Mouse (Mus musculus) neural tube, embryonic 15.5 days (tissue): ENCODE measurements around the gene Tubb4a. TPM values are rescaled to one million over a fixed set of nuclear protein-coding genes. Genes with fewer than 3 reads are reported as not detected.
"Not testable (repeated sequence)": the region's sequence is repeated elsewhere in the genome, so short reads cannot be mapped to it uniquely, and the experiment has no call there.

Experiments
- ATAC-seq: fragments of 200-750 bp; cut with Nextera tagmentation; 2 replicates; pipeline ENCODE4 v1.8.0; 2017; ENCODE audit warnings: mild to moderate bottlenecking, moderate TSS enrichment, moderate library complexity; ENCODE audit not compliant: low FRiP score
- H3K27ac ChIP-seq: fragments of 300-500 bp; sonication (generic); replicated peaks from 2 replicates; pipeline ENCODE4 v1.5.1; 2015; ENCODE audit warnings: mild to moderate bottlenecking, inconsistent platforms
- H3K27me3 ChIP-seq: fragments of 300-500 bp; sonication (generic); replicated peaks from 2 replicates; pipeline ENCODE4 v1.6.1; 2015; ENCODE audit warnings: inconsistent platforms
- H3K36me3 ChIP-seq: fragments of 300-500 bp; sonication (generic); 2 replicates; pipeline ENCODE4 v1.6.1; 2015; ENCODE audit warnings: inconsistent platforms
- H3K4me1 ChIP-seq: fragments of 300-500 bp; sonication (generic); 2 replicates; pipeline ENCODE4 v1.6.1; 2015; ENCODE audit warnings: inconsistent platforms
- H3K4me2 ChIP-seq: fragments of 300-500 bp; sonication (generic); 2 replicates; pipeline ENCODE4 v1.6.1; 2015; ENCODE audit warnings: inconsistent platforms, mild to moderate bottlenecking, moderate library complexity
- H3K4me3 ChIP-seq: fragments of 300-500 bp; sonication (generic); replicated peaks from 2 replicates; pipeline ENCODE4 v1.5.1; 2015; ENCODE audit warnings: mild to moderate bottlenecking, inconsistent platforms
- H3K9ac ChIP-seq: fragments of 300-500 bp; sonication (generic); replicated peaks from 2 replicates; pipeline ENCODE4 v1.6.1; 2015; ENCODE audit warnings: mild to moderate bottlenecking, inconsistent platforms
- H3K9me3 ChIP-seq: fragments of 300-500 bp; sonication (generic); replicated peaks from 2 replicates; pipeline ENCODE4 v1.6.1; 2016; ENCODE audit warnings: inconsistent platforms
- WGBS: fragments of 180-500 bp; shearing (Covaris S2); methylation state at CpG from one replicate; pipeline ENCODE4 v1.1.7; 2015; ENCODE audit warnings: mixed read lengths; 5-methylcytosine and 5-hydroxymethylcytosine counted together
- polyA plus RNA-seq: library from polyadenylated mRNA; unstranded; fragments of >200 nt; fragmentation: Nextera tagmentation; extraction: Ambion mirVana; gene quantifications from 2 replicates; pipeline ENCODE4 v1.2.1, GENCODE M21; 2015

The Tubb4a gene
- polyA plus RNA-seq, 1 experiment from 2014 or later = 350 TPM

GRCm38 (mm10) chr17:57066908-57067307 is 20.7 kb downstream of the Tubb4a start:
- no peak for ATAC-seq
- 75% methylated on average over 5 of the region's 5 CpGs for WGBS
- Histone ChIP-seq H3K9ac (no peak overlapping the region), H3K4me3 (no peak overlapping the region), H3K4me1 (peaks cover 10% of the 10 kb centered on the region), H3K27ac (no peak overlapping the region), H3K9me3 (no peaks in the 10 kb centered on the region), H3K27me3 (peaks cover 22% of the 10 kb centered on the region), H3K4me2 (no peak overlapping the region), H3K36me3 (no peaks in the 10 kb centered on the region)

GRCm38 (mm10) chr17:57063031-57063430 is 24.6 kb downstream of the Tubb4a start:
- WGBS = 9% methylated on average over 8 of the region's 8 CpGs
- no peak for ATAC-seq

GRCm38 (mm10) chr17:57062548-57062947 is 25.0 kb downstream of the Tubb4a start:
- no peaks in the 10 kb centered on the region for H3K9me3 ChIP-seq
- H3K27ac ChIP-seq = no peak overlapping the region
- H3K36me3 ChIP-seq = no peaks in the 10 kb centered on the region
- H3K4me1 ChIP-seq = peaks cover 32% of the 10 kb centered on the region
- H3K4me3 ChIP-seq = peak overlapping the region; percentile 37
- peaks cover 32% of the 10 kb centered on the region for H3K27me3 ChIP-seq
- no peak for ATAC-seq
- WGBS = under 1% methylated on average over 22 of the region's 22 CpGs
- peak overlapping the region; percentile 64 for H3K4me2 ChIP-seq
- H3K9ac ChIP-seq = no peak overlapping the region

More at GRCm38 (mm10) chr17:57063031-57063430, 24.6 kb downstream of the Tubb4a start:
- no peaks in the 10 kb centered on the region for H3K9me3 ChIP-seq
- peaks cover 32% of the 10 kb centered on the region for H3K27me3 ChIP-seq
- no peak overlapping the region for H3K27ac ChIP-seq
- no peak overlapping the region for H3K4me2 ChIP-seq
- H3K4me3 ChIP-seq = no peak overlapping the region
- no peak overlapping the region for H3K9ac ChIP-seq
- peaks cover 30% of the 10 kb centered on the region for H3K4me1 ChIP-seq
- no peaks in the 10 kb centered on the region for H3K36me3 ChIP-seq

- under 1% methylated on average over 39 of the region's 39 CpGs for WGBS
Measured at GRCm38 (mm10) chr17:57062011-57062521, 25.5 kb downstream of the Tubb4a start.

GRCm38 (mm10) chr17:57061069-57061468 is 26.5 kb downstream of the Tubb4a start:
- WGBS = 33% methylated on average over 10 of the region's 10 CpGs
- H3K4me1 ChIP-seq = peaks cover 32% of the 10 kb centered on the region

More at GRCm38 (mm10) chr17:57062011-57062521, 25.5 kb downstream of the Tubb4a start:
- peaks cover 4% of the 10 kb centered on the region; the same call in 1 of the 2 replicates for H3K36me3 ChIP-seq
- no peak overlapping the region for H3K27ac ChIP-seq
- H3K9me3 ChIP-seq = no peaks in the 10 kb centered on the region
- peaks cover 32% of the 10 kb centered on the region for H3K27me3 ChIP-seq
- H3K4me2 ChIP-seq = peak overlapping the region; percentile 64
- H3K4me3 ChIP-seq = peak overlapping the region; percentile 37
- H3K4me1 ChIP-seq = peaks cover 32% of the 10 kb centered on the region
- no peak for ATAC-seq
- peak overlapping the region; percentile 15; the same call in 1 of the 2 replicates for H3K9ac ChIP-seq

GRCm38 (mm10) chr17:57060231-57060801 is 27.3 kb downstream of the Tubb4a start:
- no peaks in the 10 kb centered on the region for H3K9me3 ChIP-seq
- H3K27me3 ChIP-seq = peaks cover 32% of the 10 kb centered on the region
- WGBS = under 1% methylated on average over 44 of the region's 44 CpGs
- peak; percentile 92 for ATAC-seq
- peak overlapping the region; percentile 88 for H3K4me3 ChIP-seq
- H3K4me1 ChIP-seq = peaks cover 32% of the 10 kb centered on the region
- peaks cover 17% of the 10 kb centered on the region for H3K36me3 ChIP-seq
- peak overlapping the region; percentile 94 for H3K27ac ChIP-seq
- H3K9ac ChIP-seq = peak overlapping the region; percentile 81
- peak overlapping the region; percentile 70 for H3K4me2 ChIP-seq

More at GRCm38 (mm10) chr17:57061069-57061468, 26.5 kb downstream of the Tubb4a start:
- Histone ChIP-seq H3K36me3 (peaks cover 10% of the 10 kb centered on the region; the same call in 1 of the 2 replicates), H3K4me2 (peak overlapping the region; percentile 70), H3K27me3 (peaks cover 32% of the 10 kb centered on the region), H3K4me3 (peak overlapping the region; percentile 88), H3K9me3 (no peaks in the 10 kb centered on the region), H3K9ac (0 out of 2 replicates have a peak overlapping the region, but pooled peaks have one; percentile 26), H3K27ac (no peak overlapping the region)
- no peak for ATAC-seq

GRCm38 (mm10) chr17:57059486-57059977 is 28.1 kb downstream of the Tubb4a start, which contains the start of gene Slc25a23:
TSS of gene Slc25a23 (minus strand) at chr17:57059863.
- Histone ChIP-seq H3K4me2 (peak within 1 kb of the TSS; percentile 70), H3K4me1 (peaks cover 32% of the 10 kb centered on the region), H3K36me3 (peaks cover 25% of the 10 kb centered on the region), H3K4me3 (peak within 1 kb of the TSS; percentile 88), H3K27ac (peak within 1 kb of the TSS; percentile 94), H3K9ac (peak within 1 kb of the TSS; percentile 81), H3K9me3 (no peaks in the 10 kb centered on the region), H3K27me3 (peaks cover 32% of the 10 kb centered on the region)
- peak; percentile 90 for ATAC-seq
- WGBS = under 1% methylated on average over 34 of the region's 45 CpGs

- H3K9ac ChIP-seq = peak within 1 kb of the TSS; percentile 81
- no peaks in the 10 kb centered on the region for H3K9me3 ChIP-seq
- H3K27ac ChIP-seq = peak within 1 kb of the TSS; percentile 94
- H3K4me2 ChIP-seq = peak within 1 kb of the TSS; percentile 70
- peaks cover 28% of the 10 kb centered on the region for H3K27me3 ChIP-seq
- ATAC-seq = peak; percentile 16
- H3K4me1 ChIP-seq = peaks cover 32% of the 10 kb centered on the region
- under 1% methylated on average over 17 of the region's 22 CpGs for WGBS
- H3K4me3 ChIP-seq = peak within 1 kb of the TSS; percentile 88
- H3K36me3 ChIP-seq = peaks cover 29% of the 10 kb centered on the region
Measured at GRCm38 (mm10) chr17:57058891-57059485, 28.6 kb downstream of the Tubb4a start, which contains the start of gene Crb3. TSS of gene Crb3 (plus strand) at chr17:57059105.

GRCm38 (mm10) chr17:57056246-57056645 is 31.3 kb downstream of the Tubb4a start:
- Histone ChIP-seq H3K27me3 (peaks cover 3% of the 10 kb centered on the region), H3K4me3 (no peak overlapping the region), H3K4me1 (peaks cover 21% of the 10 kb centered on the region), H3K9ac (no peak overlapping the region), H3K36me3 (peaks cover 52% of the 10 kb centered on the region), H3K9me3 (no peaks in the 10 kb centered on the region), H3K27ac (no peak overlapping the region), H3K4me2 (no peak overlapping the region)
- 87% methylated on average over 3 of the region's 3 CpGs for whole genome bisulfite sequencing
- ATAC-seq = no peak

- WGBS = 91% methylated on average over 4 of the region's 4 CpGs
- not testable (repeated sequence) for ATAC-seq, H3K4me2 ChIP-seq, H3K27ac ChIP-seq, H3K4me1 ChIP-seq, H3K27me3 ChIP-seq, H3K9me3 ChIP-seq, H3K4me3 ChIP-seq, H3K9ac ChIP-seq
- H3K36me3 ChIP-seq = peaks cover 77% of the 10 kb centered on the region
Measured at GRCm38 (mm10) chr17:57051679-57052078, 35.9 kb downstream of the Tubb4a start.

GRCm38 (mm10) chr17:57048816-57049215 is 38.8 kb downstream of the Tubb4a start:
- no peak overlapping the region for H3K9ac ChIP-seq
- H3K4me1 ChIP-seq = no peaks in the 10 kb centered on the region
- no peaks in the 10 kb centered on the region for H3K27me3 ChIP-seq
- no peak for ATAC-seq
- no peak overlapping the region for H3K27ac ChIP-seq
- H3K9me3 ChIP-seq = no peaks in the 10 kb centered on the region
- WGBS = 97% methylated on average over 3 of the region's 3 CpGs
- no peak overlapping the region for H3K4me3 ChIP-seq
- H3K4me2 ChIP-seq = no peak overlapping the region
- H3K36me3 ChIP-seq = peaks cover 69% of the 10 kb centered on the region
